Mouse (Mus musculus) MEL (cell line): ENCODE results near the gene Zfp36l1. TPM values are rescaled to one million over a fixed set of nuclear protein-coding genes. Genes with fewer than 3 reads are reported as not detected.

Experiments used
- DNase-seq: peaks from one replicate; pipeline ENCODE4 v3.0.0; 2011; ENCODE audit warnings: low read depth, low spot score
- H3K27ac ChIP-seq: 2 replicates; pipeline ENCODE4 v1.5.1; 2012; ENCODE audit warnings: low read depth, mild to moderate bottlenecking, control low read depth, low read length, moderate library complexity; ENCODE audit not compliant: control insufficient read depth
- H3K27me3 ChIP-seq, 2 experiments: fragments of 150-350 bp in 1 of 2; sonication (generic) in 1 of 2; 2 replicates each; pipeline ENCODE4 v1.6.1; 2012; ENCODE audit warnings: low read length in 2 of 2, mild to moderate bottlenecking in 2 of 2, improper control_type of control experiment in 1 of 2, moderate library complexity in 1 of 2; ENCODE audit not compliant: insufficient read depth in 2 of 2, control insufficient read depth in 1 of 2
- H3K36me3 ChIP-seq, 2 experiments: 2 replicates each; pipeline ENCODE4 v1.6.1; 2012 to 2014; ENCODE audit warnings: low read length in 2 of 2, improper control_type of control experiment in 1 of 2, inconsistent platforms in 1 of 2, mild to moderate bottlenecking in 1 of 2; ENCODE audit not compliant: insufficient read depth in 2 of 2, control insufficient read depth in 1 of 2
- H3K4me1 ChIP-seq, 2 experiments: fragments of 150-350 bp in 1 of 2; sonication (generic) in 1 of 2; 2 replicates each; pipeline ENCODE4 v1.6.1; 2012; ENCODE audit warnings: low read length in 2 of 2, improper control_type of control experiment in 1 of 2, mild to moderate bottlenecking in 1 of 2; ENCODE audit not compliant: insufficient read depth in 2 of 2, control insufficient read depth in 1 of 2
- H3K4me3 ChIP-seq, 2 experiments: fragments of 150-350 bp in 1 of 2; sonication (generic) in 1 of 2; 2 replicates each; pipeline ENCODE4 v1.5.1; 2012; ENCODE audit warnings: low read depth in 2 of 2, low read length in 2 of 2, mild to moderate bottlenecking in 2 of 2, moderate library complexity in 2 of 2, control low read depth in 1 of 2, improper control_type of control experiment in 1 of 2; ENCODE audit not compliant: control insufficient read depth in 1 of 2, insufficient read depth in 1 of 2
- H3K79me2 ChIP-seq: 2 replicates; pipeline ENCODE4 v1.6.1; 2012; ENCODE audit warnings: mild to moderate bottlenecking, low read length, moderate library complexity; ENCODE audit not compliant: control insufficient read depth, poor library complexity, insufficient read depth
- H3K9ac ChIP-seq: 2 replicates; pipeline ENCODE4 v1.6.1; 2012; ENCODE audit warnings: low read depth, mild to moderate bottlenecking, control low read depth, low read length, moderate library complexity; ENCODE audit not compliant: control insufficient read depth, poor library complexity, severe bottlenecking
- H3K9me3 ChIP-seq: fragments of 150-350 bp; sonication (generic); replicated peaks from 2 replicates; pipeline ENCODE4 v1.6.1; 2012; ENCODE audit warnings: mild to moderate bottlenecking, low read length, improper control_type of control experiment, moderate library complexity; ENCODE audit not compliant: insufficient read depth
- BHLHE40 ChIP-seq: IDR thresholded peaks from 2 replicates; pipeline ENCODE4 v1.6.1; 2012; ENCODE audit warnings: low read depth, mild to moderate bottlenecking, inconsistent platforms, low read length, improper control_type of control experiment, borderline replicate concordance
- CHD1 ChIP-seq: IDR thresholded peaks from 2 replicates; pipeline ENCODE4 v1.6.1; 2012; ENCODE audit warnings: low read depth, mild to moderate bottlenecking, inconsistent platforms, low read length, improper control_type of control experiment
- CTCF ChIP-seq, 3 experiments: IDR thresholded peaks in 2 of 3; conservative IDR thresholded peaks in 1 of 3; 2 replicates each; pipeline ENCODE4 v1.5.1; 2011 to 2012; ENCODE audit warnings: low read length in 3 of 3, low read depth in 2 of 3, mild to moderate bottlenecking in 2 of 3, improper control_type of control experiment in 1 of 3, inconsistent platforms in 1 of 3, mixed read lengths in 1 of 3, moderate library complexity in 1 of 3; ENCODE audit not compliant: control insufficient read depth in 1 of 3, insufficient read depth in 1 of 3, poor library complexity in 1 of 3, severe bottlenecking in 1 of 3
- EP300 ChIP-seq, 2 experiments: IDR thresholded peaks; 2 replicates each; pipeline ENCODE4 v1.6.1; 2011; ENCODE audit warnings: improper control_type of control experiment in 2 of 2, low read length in 2 of 2, low read depth in 1 of 2, mild to moderate bottlenecking in 1 of 2
- ETS1 ChIP-seq: IDR thresholded peaks from 2 replicates; pipeline ENCODE4 v1.6.1; 2012; ENCODE audit warnings: low read depth, mild to moderate bottlenecking, inconsistent platforms, low read length, improper control_type of control experiment, moderate library complexity
- GABPA ChIP-seq: IDR thresholded peaks from 2 replicates; pipeline ENCODE4 v1.6.1; 2012; ENCODE audit warnings: low read depth, mild to moderate bottlenecking, inconsistent platforms, low read length, improper control_type of control experiment, moderate library complexity
- GATA1 ChIP-seq: IDR thresholded peaks from 2 replicates; pipeline ENCODE4 v1.6.1; 2011; ENCODE audit warnings: low read depth, low read length, improper control_type of control experiment
- HCFC1 ChIP-seq: IDR thresholded peaks from 2 replicates; pipeline ENCODE4 v1.6.1; 2012; ENCODE audit warnings: low read depth, mild to moderate bottlenecking, inconsistent platforms, low read length, improper control_type of control experiment, moderate library complexity
- JUND ChIP-seq: IDR thresholded peaks from 2 replicates; pipeline ENCODE4 v1.6.1; 2011; ENCODE audit warnings: low read depth, mild to moderate bottlenecking, improper control_type of control experiment, low read length
- KAT2A ChIP-seq: conservative IDR thresholded peaks from 2 replicates; pipeline ENCODE4 v1.6.1; 2012; ENCODE audit warnings: low read depth, low read length, improper control_type of control experiment, inconsistent platforms
- MAFK ChIP-seq: IDR thresholded peaks from 2 replicates; pipeline ENCODE4 v1.6.1; 2011; ENCODE audit warnings: low read depth, mild to moderate bottlenecking, low read length, improper control_type of control experiment, borderline replicate concordance
- MAX ChIP-seq: IDR thresholded peaks from 2 replicates; pipeline ENCODE4 v1.6.1; 2011; ENCODE audit warnings: low read length, improper control_type of control experiment
- MEF2A ChIP-seq: IDR thresholded peaks from 2 replicates; pipeline ENCODE4 v1.6.1; 2014; ENCODE audit warnings: low read depth, mild to moderate bottlenecking, inconsistent platforms, low read length, improper control_type of control experiment; ENCODE audit not compliant: poor library complexity, insufficient replicate concordance, severe bottlenecking; ENCODE audit errors: extremely low read depth
- MYB ChIP-seq: IDR thresholded peaks from 2 replicates; pipeline ENCODE4 v1.6.1; 2011; ENCODE audit warnings: mild to moderate bottlenecking, low read depth, low read length, improper control_type of control experiment
- MYC ChIP-seq: IDR thresholded peaks from 2 replicates; pipeline ENCODE4 v1.6.1; 2011; ENCODE audit warnings: low read depth, mild to moderate bottlenecking, low read length, improper control_type of control experiment, moderate library complexity
- NELFE ChIP-seq: IDR thresholded peaks from 2 replicates; pipeline ENCODE4 v1.6.1; 2011; ENCODE audit warnings: low read depth, low read length, improper control_type of control experiment
- RAD21 ChIP-seq: IDR thresholded peaks from 2 replicates; pipeline ENCODE4 v1.6.1; 2011; ENCODE audit warnings: mild to moderate bottlenecking, low read depth, low read length, improper control_type of control experiment
- RCOR1 ChIP-seq: IDR thresholded peaks from 2 replicates; pipeline ENCODE4 v1.6.1; 2012; ENCODE audit warnings: low read depth, mild to moderate bottlenecking, inconsistent platforms, low read length, improper control_type of control experiment
- SIN3A ChIP-seq: IDR thresholded peaks from 2 replicates; pipeline ENCODE4 v1.6.1; 2012; ENCODE audit warnings: low read length, improper control_type of control experiment, inconsistent platforms
- SMC3 ChIP-seq: IDR thresholded peaks from 2 replicates; pipeline ENCODE4 v1.6.1; 2011; ENCODE audit warnings: low read depth, low read length, improper control_type of control experiment
- TAL1 ChIP-seq: IDR thresholded peaks from 2 replicates; pipeline ENCODE4 v1.6.1; 2012; ENCODE audit warnings: mild to moderate bottlenecking, inconsistent platforms, low read length, moderate library complexity, mixed read lengths
- TBP ChIP-seq: IDR thresholded peaks from 2 replicates; pipeline ENCODE4 v1.8.0; 2011; ENCODE audit warnings: low read depth, low read length, improper control_type of control experiment
- TCF12 ChIP-seq: IDR thresholded peaks from 2 replicates; pipeline ENCODE4 v1.6.1; 2014; ENCODE audit warnings: low read depth, mild to moderate bottlenecking, inconsistent platforms, low read length, improper control_type of control experiment, moderate library complexity
- UBTF ChIP-seq: IDR thresholded peaks from 2 replicates; pipeline ENCODE4 v1.6.1; 2012; ENCODE audit warnings: low read depth, mild to moderate bottlenecking, inconsistent platforms, low read length, improper control_type of control experiment, moderate library complexity, borderline replicate concordance; ENCODE audit not compliant: insufficient read depth
- ZC3H11A ChIP-seq: IDR thresholded peaks from 2 replicates; pipeline ENCODE4 v1.6.1; 2012; ENCODE audit warnings: low read depth, mild to moderate bottlenecking, inconsistent platforms, low read length, improper control_type of control experiment
- ZKSCAN1 ChIP-seq: IDR thresholded peaks from 2 replicates; pipeline ENCODE4 v1.6.1; 2012; ENCODE audit warnings: low read depth, mild to moderate bottlenecking, inconsistent platforms, low read length, improper control_type of control experiment, moderate library complexity
- ZNF384 ChIP-seq: IDR thresholded peaks from 2 replicates; pipeline ENCODE4 v1.6.1; 2012; ENCODE audit warnings: low read depth, mild to moderate bottlenecking, inconsistent platforms, low read length, improper control_type of control experiment
- polyA plus RNA-seq, 2 experiments: library from polyadenylated mRNA; stranded (reverse) in 1 of 2; unstranded in 1 of 2; fragments of >175 nt in 1 of 2; fragments of >200 nt in 1 of 2; gene quantifications; 2 replicates each; pipeline versions ENCODE4 v1.2.1 to v1.2.4; 2012; ENCODE audit warnings: low replicate concordance in 2 of 2, low read depth in 1 of 2; ENCODE audit not compliant: insufficient read length in 2 of 2, insufficient read depth in 1 of 2, missing spikeins in 1 of 2
- total RNA-seq: library from RNA; depleted of rRNA; stranded (reverse); fragments of 300-350 nt; gene quantifications from 2 replicates; pipeline ENCODE4 v1.2.3, GENCODE M21; 2012

The Zfp36l1 gene
- total and polyA plus RNA-seq, 3 experiments: 1.2 to 22.5 TPM; not detected in 1

- Histone ChIP-seq H3K36me3 (peaks cover 0 to 7% of the 10 kb centered on the region in 2 experiments; a peak in 2 of 4 replicates), H3K9ac (no peak overlapping the region), H3K4me3 (no peak overlapping the region), H3K27me3 (no peaks in the 10 kb centered on the region; a peak in 1 of 4 replicates), H3K4me1 (peaks cover 5 to 7% of the 10 kb centered on the region in 2 experiments), H3K9me3 (no peaks in the 10 kb centered on the region), H3K27ac (no peak overlapping the region), H3K79me2 (no peaks in the 10 kb centered on the region)
- DNase-seq: no peak
- TF ChIP-seq MAFK (no peak), GATA1 (no peak), TCF12 (no peak), CHD1 (no peak), ETS1 (no peak), BHLHE40 (no peak), ZKSCAN1 (no peak), MYC (no peak), KAT2A (no peak), GABPA (no peak), RCOR1 (no peak), ZC3H11A (no peak), EP300 (IDR thresholded peaks at IDR 0.05; ENCODE audit: low read depth in 1 of 2, low read length in 2 of 2) (no peak), HCFC1 (no peak), TBP (no peak), RAD21 (no peak), MAX (no peak), TAL1 (no peak), SMC3 (no peak), CTCF (IDR thresholded peaks at IDR 0.05 in 2 of 3, conservative IDR thresholded peaks at IDR 0.05 in 1 of 3; ENCODE audit: control insufficient read depth in 1 of 3, insufficient read depth in 1 of 3, low read depth in 2 of 3, low read length in 3 of 3, poor library complexity in 1 of 3, severe bottlenecking in 1 of 3) (no peak)
These were observed 20.0 kb downstream of the Zfp36l1 start for GRCm38 (mm10) chr12:80092787-80093186.

- Histone ChIP-seq H3K79me2 (no peaks in the 10 kb centered on the region), H3K4me3 (no peak overlapping the region), H3K27me3 (no peaks in the 10 kb centered on the region; a peak in 1 of 4 replicates), H3K36me3 (peaks cover 0 to 9% of the 10 kb centered on the region in 2 experiments; a peak in 2 of 4 replicates), H3K9me3 (no peaks in the 10 kb centered on the region), H3K27ac (no peak overlapping the region), H3K4me1 (peaks cover 7 to 8% of the 10 kb centered on the region in 2 experiments), H3K9ac (no peak overlapping the region)
- TF ChIP-seq MYB (no peak), NELFE (no peak), CHD1 (no peak), UBTF (no peak), ZNF384 (no peak), JUND (no peak), MEF2A (no peak), SIN3A (no peak)
- DNase-seq: no peak
These were observed 21.7 kb downstream of the Zfp36l1 start for GRCm38 (mm10) chr12:80091080-80091479.
